Mouse (Mus musculus) heart, embryonic 11.5 days (tissue): ENCODE data around the gene Olfr1322. TPM values are rescaled to one million over a fixed set of nuclear protein-coding genes. Genes with fewer than 3 reads are reported as not detected.

Source experiments
- ATAC-seq: fragments of 200-750 bp; cut with Nextera tagmentation; replicated peaks from 2 replicates; pipeline ENCODE4 v1.8.0; 2017; ENCODE audit warnings: moderate library complexity; ENCODE audit not compliant: insufficient number of reproducible peaks, low FRiP score, low TSS enrichment
- H3K27ac ChIP-seq: fragments of 300-500 bp; sonication (generic); 2 replicates; pipeline ENCODE4 v1.5.1; 2014; ENCODE audit warnings: mild to moderate bottlenecking, low read depth, low read length
- H3K27me3 ChIP-seq: fragments of 300-500 bp; sonication (generic); 2 replicates; pipeline ENCODE4 v1.6.1; 2014; ENCODE audit warnings: mild to moderate bottlenecking, low read length, mixed read lengths; ENCODE audit not compliant: control insufficient read depth, insufficient read depth
- H3K36me3 ChIP-seq: fragments of 300-500 bp; sonication (generic); 2 replicates; pipeline ENCODE4 v1.6.1; 2014; ENCODE audit warnings: mild to moderate bottlenecking, low read length, moderate library complexity, mixed read lengths; ENCODE audit not compliant: control insufficient read depth, insufficient read depth
- H3K4me1 ChIP-seq: fragments of 300-500 bp; sonication (generic); 2 replicates; pipeline ENCODE4 v1.6.1; 2014; ENCODE audit warnings: low read length; ENCODE audit not compliant: control insufficient read depth, insufficient read depth
- H3K4me2 ChIP-seq: fragments of 300-500 bp; sonication (generic); 2 replicates; pipeline ENCODE4 v1.6.1; 2014; ENCODE audit warnings: mild to moderate bottlenecking, moderate library complexity
- H3K4me3 ChIP-seq: fragments of 300-500 bp; sonication (generic); 2 replicates; pipeline ENCODE4 v1.5.1; 2014; ENCODE audit warnings: low read depth, low read length
- H3K9ac ChIP-seq: fragments of 300-500 bp; sonication (generic); 2 replicates; pipeline ENCODE4 v1.6.1; 2014; ENCODE audit warnings: mild to moderate bottlenecking, low read depth, low read length, moderate library complexity
- H3K9me3 ChIP-seq: fragments of 300-500 bp; sonication (generic); replicated peaks from 2 replicates; pipeline ENCODE4 v1.6.1; 2016; ENCODE audit warnings: low read length; ENCODE audit not compliant: control insufficient read depth
- WGBS: fragments of 180-500 bp; shearing (Covaris S2); extraction: QIAGEN DNeasy Blood & Tissue Kit; methylation state at CpG from one replicate; pipeline ENCODE4 v1.1.7; 2014; ENCODE audit not compliant: insufficient replicate concordance; 5-methylcytosine and 5-hydroxymethylcytosine counted together
- polyA plus RNA-seq: library from polyadenylated mRNA; unstranded; fragments of >200 nt; fragmentation: Nextera tagmentation; extraction: Ambion mirVana; gene quantifications from 2 replicates; pipeline ENCODE4 v1.2.1, GENCODE M21; 2014

Olfr1322 gene
- not detected in 2 replicates for polyA plus RNA-seq

DNA sequence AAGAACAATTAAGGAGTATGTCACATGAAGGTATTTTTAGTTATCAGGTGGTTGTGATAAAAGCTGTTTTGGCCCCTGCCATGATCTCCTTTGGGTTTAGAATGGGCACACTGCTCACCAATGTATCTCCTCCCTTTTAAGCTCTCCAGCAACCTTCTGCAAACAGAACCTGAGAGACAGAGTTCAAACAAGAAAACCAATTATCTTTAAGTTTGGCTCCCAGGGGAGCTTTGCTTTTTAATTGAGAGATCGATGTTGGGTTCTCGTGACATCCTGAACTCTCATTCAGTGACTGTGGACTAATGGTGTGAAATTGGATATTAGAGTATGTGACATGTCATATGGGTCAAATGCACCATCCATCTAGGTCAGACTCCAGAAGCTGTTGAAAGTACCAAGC is at the start of gene Olfr1322:
Gene Olfr1322, minus strand, starts transcription at position 101 of the 400 bp plus-strand sequence.
- no peaks in the 10 kb centered on the region for H3K36me3 ChIP-seq
- H3K4me3 ChIP-seq, result no peak within 1 kb of the TSS
- H3K27me3 ChIP-seq, result no peaks in the 10 kb centered on the region
- H3K9ac ChIP-seq, result no peak within 1 kb of the TSS
- no peaks in the 10 kb centered on the region for H3K9me3 ChIP-seq
- H3K4me2 ChIP-seq, result no peak within 1 kb of the TSS
- H3K4me1 ChIP-seq, result no peaks in the 10 kb centered on the region
- WGBS, result 80% methylated on average over 2 of the region's 2 CpGs
- ATAC-seq, result no peak
- H3K27ac ChIP-seq, result no peak within 1 kb of the TSS

DNA sequence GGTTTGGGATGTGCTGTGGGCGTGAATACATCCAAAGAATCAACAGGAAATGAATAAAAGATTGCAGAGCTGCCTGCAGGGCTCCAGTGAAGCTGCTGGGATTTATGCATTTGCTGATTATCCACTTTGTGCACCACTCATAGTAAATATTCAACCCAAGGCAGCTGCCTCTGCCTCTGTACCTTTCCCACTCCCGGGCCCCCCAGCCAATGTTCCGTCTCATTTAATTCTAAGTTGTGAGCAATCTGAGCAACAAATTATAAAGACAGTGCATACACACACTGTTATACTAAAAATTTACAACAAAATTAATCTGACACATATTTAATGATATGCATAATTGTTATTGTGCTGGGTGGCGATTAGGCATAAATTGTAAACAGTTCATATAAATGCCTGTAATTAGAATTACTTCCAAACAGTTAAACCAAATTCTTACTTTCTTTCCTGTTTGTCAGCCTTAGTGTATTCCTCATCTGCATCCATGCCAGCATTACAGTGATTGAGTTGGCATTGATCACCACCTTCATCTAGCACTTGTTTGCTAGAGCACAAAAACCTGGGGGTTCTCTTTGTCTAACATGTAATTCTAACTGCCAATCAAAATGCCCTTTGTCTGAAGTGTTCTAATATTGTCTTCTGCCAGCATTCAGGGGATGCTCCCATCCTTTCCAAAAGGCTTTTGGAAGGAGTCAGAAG is 13.5 kb downstream of the Olfr1322 start:
- Histone ChIP-seq H3K27ac (no peak overlapping the region), H3K4me2 (no peak overlapping the region), H3K9me3 (no peaks in the 10 kb centered on the region), H3K4me3 (no peak overlapping the region), H3K4me1 (no peaks in the 10 kb centered on the region), H3K9ac (no peak overlapping the region), H3K36me3 (no peaks in the 10 kb centered on the region), H3K27me3 (no peaks in the 10 kb centered on the region)
- ATAC-seq, result no peak
- WGBS, result 72% methylated on average over 4 of the region's 4 CpGs

Other genes with a start within 250 kb of the Olfr1322 start
- gene Olfr1320, start 219.2 kb downstream of the Olfr1322 start, polyA plus RNA-seq, result not detected in 2 replicates
- not detected in 2 replicates for gene Olfr1321, start 156.4 kb downstream of the Olfr1322 start, polyA plus RNA-seq
- 3.0 and 3.8 TPM in 2 replicates for gene Igsf1, start 93.7 kb downstream of the Olfr1322 start, polyA plus RNA-seq
- not detected in 2 replicates for gene Olfr1323, start 127.9 kb upstream of the Olfr1322 start, polyA plus RNA-seq